Mouse (Mus musculus) embryo, embryonic 10 days (tissue): ENCODE measurements around the gene Gm21732.
"Not testable (repeated sequence)": the region's sequence is repeated elsewhere in the genome, so short reads cannot be mapped to it uniquely, and the experiment has no call there.

Experiments
- DNase-seq: peaks from one replicate; pipeline ENCODE4 v3.0.0-alpha.2; 2015; ENCODE audit warnings: low spot score

The Gm21732 gene

DNA sequence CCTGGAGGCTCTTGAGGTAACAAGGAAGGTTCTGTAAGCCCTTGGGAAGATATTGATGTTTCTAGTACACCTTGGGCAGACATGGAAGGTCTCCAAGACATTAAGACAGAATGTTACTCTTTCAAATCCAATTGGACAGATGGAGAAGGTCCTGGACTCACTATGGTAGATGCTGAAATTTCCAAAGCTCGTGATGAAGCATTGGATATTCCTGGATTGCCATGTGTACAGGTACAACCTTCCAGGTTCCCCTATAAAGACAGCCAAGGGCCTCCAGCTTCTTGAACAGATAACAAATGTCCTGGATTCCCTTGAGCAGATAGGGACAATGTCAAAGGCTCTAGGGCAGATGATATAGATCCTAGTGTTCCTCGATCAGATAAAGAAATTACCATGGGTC is at the start of gene Gm21732:
Gene Gm21732, minus strand, starts transcription at position 101 of the 400 bp plus-strand sequence.
- DNase-seq: not testable (repeated sequence)
